Mouse (Mus musculus) spleen, embryonic (tissue): ENCODE data around the gene Timm8b.
"Not testable (repeated sequence)": the region's sequence is repeated elsewhere in the genome, so short reads cannot be mapped to it uniquely, and the experiment has no call there.

Source experiments
- CTCF ChIA-PET: fragments of 350-600 bp; sonication (Branson Sonifier 250); formaldehyde crosslinking; loops from one replicate; lab custom pipeline; 2022; lab: Charles Lee

Timm8b gene

GRCm38 (mm10) chr9:50601536-50601935 lies 2.2 kb upstream of the Timm8b start:
- CTCF ChIA-PET: no interaction called here

- CTCF ChIA-PET: interaction anchor here (0.5 kb wide), 1 partner anchor 107 kb away, joined by 3 read pairs; no protein-coding TSS in a partner anchor
Measured at GRCm38 (mm10) chr9:50602055-50602845, 1.5 kb upstream of the Timm8b start.

- CTCF ChIA-PET: interaction anchor here (1.0 kb wide), 1 partner anchor 76 kb away, joined by 3 read pairs; the partner anchor contains the start of gene Pts
Measured at GRCm38 (mm10) chr9:50603998-50604324, 251 bp downstream of the Timm8b start.

GRCm38 (mm10) chr9:50604338-50604737 lies 628 bp downstream of the Timm8b start:
- CTCF ChIA-PET: interaction anchor here (1.0 kb wide), 1 partner anchor 76 kb away, joined by 3 read pairs; the partner anchor contains the start of gene Pts

GRCm38 (mm10) chr9:50612115-50612514 lies 8.4 kb downstream of the Timm8b start:
- CTCF ChIA-PET: no interaction called here

- CTCF ChIA-PET: no interaction called here
Measured at GRCm38 (mm10) chr9:50616161-50616560, 12.5 kb downstream of the Timm8b start.

- CTCF ChIA-PET: interaction anchor here (0.6 kb wide), 1 partner anchor 61 kb away, joined by 3 read pairs; no protein-coding TSS in a partner anchor
Measured at GRCm38 (mm10) chr9:50616766-50617603, 13.3 kb downstream of the Timm8b start, which contains the start of the genes Pih1d2 and Nkapd1. Gene Pih1d2 (plus strand): TSS chr9:50617321. Gene Nkapd1 (minus strand): TSS chr9:50617464.

- CTCF ChIA-PET: no interaction called here
Measured at GRCm38 (mm10) chr9:50617794-50618330, 14.2 kb downstream of the Timm8b start.

- CTCF ChIA-PET: not testable (repeated sequence)
Measured at GRCm38 (mm10) chr9:50630903-50631302, 27.2 kb downstream of the Timm8b start.

- CTCF ChIA-PET: interaction anchor here (0.6 kb wide), 1 partner anchor 103 kb away, joined by 6 read pairs; no protein-coding TSS in a partner anchor
Measured at GRCm38 (mm10) chr9:50632016-50632688, 28.4 kb downstream of the Timm8b start.

GRCm38 (mm10) chr9:50633059-50633458 lies 29.3 kb downstream of the Timm8b start:
- CTCF ChIA-PET: interaction anchor here (0.8 kb wide), 1 partner anchor 111 kb away, joined by 5 read pairs; no protein-coding TSS in a partner anchor

- CTCF ChIA-PET: no interaction called here
Measured at GRCm38 (mm10) chr9:50634270-50634669, 30.6 kb downstream of the Timm8b start.

- CTCF ChIA-PET: interaction anchor here (1.6 kb wide), 1 partner anchor 24 kb away, joined by 3 read pairs; no protein-coding TSS in a partner anchor
Measured at GRCm38 (mm10) chr9:50646826-50647370, 43.2 kb downstream of the Timm8b start.

GRCm38 (mm10) chr9:50650503-50650902 lies 46.8 kb downstream of the Timm8b start:
- CTCF ChIA-PET: no interaction called here
